Mouse (Mus musculus) leukemia stem cell, adult 10-12 weeks (primary cell): ENCODE results near the gene Sardh. TPM values are rescaled to one million over a fixed set of nuclear protein-coding genes. Genes with fewer than 3 reads are reported as not detected.

Experiments used
- polyA plus RNA-seq: library from polyadenylated mRNA; stranded (reverse); fragments of >175 nt; gene quantifications from 2 replicates; pipeline ENCODE4 v1.2.3, GENCODE M21; 2012; ENCODE audit warnings: low replicate concordance

The Sardh gene
- 2.7 and 5.6 TPM in 2 replicates for polyA plus RNA-seq

DNA sequence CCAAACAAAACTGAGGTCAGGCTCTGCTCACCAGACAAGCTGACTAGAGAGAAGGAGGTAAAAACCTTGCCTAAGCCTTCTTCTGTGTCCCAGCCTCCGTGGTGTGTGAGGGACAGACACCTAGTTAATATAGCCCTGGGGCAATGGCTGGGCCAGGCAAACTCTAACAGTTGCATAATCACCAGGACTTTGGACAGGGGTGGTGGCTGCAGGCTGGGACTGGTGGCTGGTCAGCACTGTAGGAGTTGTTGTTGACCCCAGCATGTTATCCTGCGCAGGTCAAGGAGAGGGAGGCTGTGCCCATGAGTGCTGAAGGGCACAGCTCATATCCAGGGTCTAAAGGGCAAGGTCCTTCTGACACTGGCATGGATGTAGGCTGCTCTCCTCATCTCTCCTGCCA is at the start of gene Sardh:
TSS of gene Sardh (minus strand) at position 127 of the 400 bp plus-strand sequence.

DNA sequence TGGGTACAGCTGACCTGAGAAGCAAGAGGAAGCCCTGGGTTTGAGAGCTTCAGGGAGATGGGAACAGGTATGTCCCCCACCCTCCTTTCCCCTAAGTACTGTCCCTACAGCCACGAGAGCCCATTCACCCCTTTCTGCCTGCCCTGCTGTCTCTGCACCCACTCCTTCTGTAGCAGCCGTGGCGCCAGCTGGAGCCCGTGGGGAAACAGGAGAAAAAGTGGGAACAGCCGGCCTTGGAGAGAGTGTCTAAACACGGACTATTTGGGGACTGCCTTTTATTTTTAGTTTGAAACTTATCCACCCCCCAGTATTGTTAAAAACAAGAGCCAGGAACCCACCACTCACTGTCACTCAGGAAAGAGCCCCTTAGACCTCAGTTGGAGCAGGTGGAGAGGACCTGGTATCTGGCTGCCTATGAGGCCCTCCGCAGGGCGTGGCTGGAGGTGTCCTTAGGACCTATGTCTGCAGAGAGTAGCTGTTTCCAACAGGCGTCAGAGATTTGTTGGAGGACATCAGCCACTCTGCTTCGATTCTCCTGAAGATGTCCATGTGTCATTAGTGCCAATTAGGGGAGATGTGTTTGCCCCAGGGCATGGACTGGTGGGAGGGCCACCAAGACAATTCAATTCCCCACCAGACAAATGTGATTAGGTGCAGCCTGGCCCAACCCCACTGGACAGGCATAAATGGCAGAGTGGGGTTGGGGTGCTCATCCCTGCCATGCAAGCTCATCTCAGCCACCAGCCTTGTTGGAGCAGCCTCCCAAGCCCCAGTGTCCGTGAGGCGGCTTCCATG is 83.1 kb downstream of the Sardh start, which contains the start of gene Dbh:
TSS of gene Dbh (plus strand) at position 438 of the 795 bp plus-strand sequence.

DNA sequence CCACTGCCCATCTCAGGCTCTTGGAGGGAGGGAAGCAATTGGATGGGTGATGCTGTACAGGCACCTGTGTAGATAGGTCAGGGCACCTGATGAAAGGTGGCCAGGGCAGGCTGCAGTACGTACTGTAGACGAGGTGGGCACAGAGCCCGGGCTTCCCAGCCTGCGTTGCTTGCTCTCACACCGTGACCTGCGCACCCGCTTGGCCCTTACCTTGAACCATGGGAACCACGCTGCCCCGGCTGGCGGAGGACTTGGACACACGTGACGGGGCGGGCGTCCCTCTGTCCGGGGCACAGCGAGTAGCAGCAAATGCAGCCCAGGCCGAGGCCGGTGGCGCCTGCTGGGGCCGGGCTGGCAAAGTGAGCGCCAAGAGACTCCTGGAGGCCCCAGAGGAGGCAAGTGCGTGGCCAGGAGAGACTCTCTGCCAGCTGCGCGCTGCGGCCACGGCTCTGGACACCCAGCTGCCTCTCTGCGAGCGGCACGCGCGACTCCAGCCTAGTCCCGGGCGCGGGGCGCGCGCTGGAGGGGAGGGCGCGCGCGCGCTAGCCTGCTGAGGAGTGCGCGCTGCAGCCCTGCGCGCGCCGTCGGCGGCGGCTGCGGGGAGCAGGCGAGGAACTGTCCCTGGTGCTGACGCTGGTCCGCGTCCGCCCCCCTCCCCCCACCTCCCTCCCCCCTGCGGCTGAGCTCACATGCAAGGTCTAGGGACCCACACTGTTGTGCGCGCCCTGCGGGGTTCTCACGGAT is 106.0 kb downstream of the Sardh start, which contains the start of gene Fam163b:
TSS of gene Fam163b (minus strand) at position 542 of the 744 bp plus-strand sequence.

Other genes with a start within 250 kb of the Sardh start
- 18.5 and 21.5 TPM in 2 replicates for gene Cacfd1, start 238.4 kb downstream of the Sardh start, polyA plus RNA-seq
- 2.5 and 4.7 TPM in 2 replicates for gene Slc2a6, start 220.3 kb downstream of the Sardh start, polyA plus RNA-seq
- 0.13 TPM in 1 of 2 replicates, not detected in the other for gene Mymk, start 176.2 kb downstream of the Sardh start, polyA plus RNA-seq
- 0.85 TPM in 1 of 2 replicates, not detected in the other for gene Adamtsl2, start 169.0 kb downstream of the Sardh start, polyA plus RNA-seq
- gene Fam163b, start 105.8 kb downstream of the Sardh start, polyA plus RNA-seq, result not detected in 2 replicates
- not detected in 2 replicates for gene Dbh, start 83.1 kb downstream of the Sardh start, polyA plus RNA-seq
- 31.0 and 31.7 TPM in 2 replicates for gene Vav2, start 178.7 kb upstream of the Sardh start, polyA plus RNA-seq
- gene Brd3os, start 194.0 kb upstream of the Sardh start, polyA plus RNA-seq, result 1.1 and 3.0 TPM in 2 replicates